Mouse (Mus musculus): ENCODE data around the gene Dnal4.

DNA sequence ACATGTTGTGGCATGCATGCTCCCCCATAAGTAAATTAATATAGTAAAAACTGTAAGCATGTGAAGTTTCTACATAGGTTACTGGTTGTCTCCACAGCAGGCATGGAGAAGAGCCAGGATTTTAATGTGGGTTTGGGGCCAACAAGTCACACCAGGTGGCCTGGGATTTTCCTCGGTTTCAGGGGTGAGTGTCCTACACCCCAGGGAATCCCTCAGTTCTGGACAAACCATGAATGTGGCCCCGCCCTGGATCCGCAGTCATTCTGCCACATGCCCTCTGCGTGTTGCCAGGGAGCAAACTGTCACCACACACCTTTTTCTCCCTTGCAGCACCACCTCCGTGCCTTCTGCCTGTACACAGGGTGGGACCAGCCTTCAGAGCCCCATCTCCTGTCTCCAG is 31.0 kb upstream of the Dnal4 start:
- TF ChIP-seq CTCF (IDR thresholded peaks at IDR 0.05; ENCODE audit: extremely low read depth, insufficient read length, insufficient replicate concordance, low read depth, low read length) (no peak), POLR2A (IDR thresholded peaks at IDR 0.05; ENCODE audit: low read depth, low read length) (no peak)

Data from small intestine, adult 2 months (tissue).